Mouse (Mus musculus): Measurements from ENCODE around the gene Olfr411.

The Olfr411 gene

DNA sequence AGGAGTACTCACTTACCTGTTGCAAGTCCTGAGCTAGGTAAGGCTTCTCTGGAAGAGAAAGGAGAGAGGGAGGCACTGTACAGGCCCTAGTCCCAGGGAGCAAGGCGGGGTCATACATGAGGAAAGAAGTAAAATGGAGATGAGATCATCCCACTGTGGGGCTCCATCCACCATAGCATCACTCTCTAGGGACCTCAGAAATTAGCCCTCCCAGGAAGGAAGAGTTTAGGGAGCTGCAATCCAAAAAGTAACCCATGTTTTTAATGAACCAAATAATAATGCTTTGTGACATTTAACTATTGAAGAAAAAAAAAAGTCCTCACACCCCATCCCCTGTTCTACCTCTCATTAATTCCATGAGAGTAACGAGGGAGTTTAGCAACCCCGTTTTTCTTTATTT, at the start of gene Olfr411:
TSS of gene Olfr411 (minus strand) at position 101 of the 400 bp plus-strand sequence.
- DNase-seq (ENCODE audit: low read depth) = no peak

DNA sequence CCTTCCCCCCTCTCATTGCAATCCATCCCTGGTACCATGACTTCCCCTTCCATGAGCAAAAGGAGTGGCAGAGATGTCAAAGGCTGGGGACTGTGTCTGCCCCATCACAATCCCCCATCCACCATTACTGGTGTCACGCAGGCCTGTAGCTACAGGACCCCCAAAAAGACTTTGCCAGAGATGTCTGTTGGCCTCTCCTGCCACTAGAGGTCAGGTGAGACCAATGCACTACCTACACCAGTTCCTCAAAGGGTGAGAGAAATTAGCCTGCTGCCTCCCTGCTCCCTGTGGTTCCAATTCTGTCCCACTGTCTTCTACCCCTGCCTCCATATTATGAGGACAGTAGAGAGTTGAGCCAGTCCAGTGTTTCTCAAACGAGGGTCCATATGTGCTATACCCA, 49.7 kb upstream of the Olfr411 start:
- peak; percentile 10 for DNase-seq (ENCODE audit: low read depth)

- DNase-seq (ENCODE audit: low read depth) = no peak
These were observed 43.1 kb upstream of the Olfr411 start for GRCm38 (mm10) chr11:74395583-74395982.

DNA sequence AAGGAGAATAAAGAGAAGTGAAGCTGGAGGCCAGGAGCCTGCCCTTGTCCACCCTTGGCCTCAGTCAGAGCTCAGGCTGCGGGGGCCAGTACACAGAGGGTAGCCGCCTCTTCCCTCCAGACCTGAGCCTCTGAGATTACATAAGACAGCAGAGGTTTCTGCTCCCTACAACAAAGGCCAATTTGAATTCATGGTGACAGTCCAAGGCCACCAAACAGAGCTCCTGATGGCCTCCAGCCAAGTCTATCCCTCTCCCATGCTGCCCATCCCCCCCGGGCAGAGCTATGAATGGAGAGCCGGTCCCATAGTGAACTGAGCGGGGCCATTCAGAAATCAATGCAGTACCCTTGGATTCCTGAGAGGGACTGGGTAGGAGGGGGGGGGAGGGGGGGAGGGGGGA, 41.0 kb upstream of the Olfr411 start:
- DNase-seq (ENCODE audit: low read depth) = no peak

GRCm38 (mm10) chr11:74392903-74393302, 40.5 kb upstream of the Olfr411 start:
- DNase-seq (ENCODE audit: low read depth) = no peak

GRCm38 (mm10) chr11:74391899-74392298, 39.4 kb upstream of the Olfr411 start:
- no peak for DNase-seq (ENCODE audit: low read depth)

- no peak for DNase-seq (ENCODE audit: low read depth)
These were observed 34.8 kb upstream of the Olfr411 start for GRCm38 (mm10) chr11:74387203-74387602.

DNA sequence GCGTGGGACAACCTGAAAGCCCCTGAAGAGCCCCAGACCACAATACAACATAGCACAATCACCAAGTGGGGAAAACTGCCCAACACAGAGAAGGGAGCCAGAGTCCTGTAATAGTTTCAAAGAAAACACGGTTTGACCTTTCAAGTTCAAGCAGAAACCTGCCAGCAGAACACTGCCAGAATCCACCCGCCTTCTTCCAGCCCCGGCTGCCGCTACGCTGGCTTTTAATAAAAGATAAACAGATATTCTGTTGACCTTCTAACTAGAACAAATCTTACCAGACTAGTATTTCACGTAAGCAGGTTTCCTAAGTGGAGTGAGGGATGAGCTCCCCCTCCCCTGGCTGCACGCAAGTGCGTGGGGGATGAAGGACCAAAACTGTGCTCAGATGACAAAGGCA, 33.2 kb upstream of the Olfr411 start:
- DNase-seq (ENCODE audit: low read depth) = no peak

- no peak for DNase-seq (ENCODE audit: low read depth)
These were observed 26.9 kb upstream of the Olfr411 start for GRCm38 (mm10) chr11:74379166-74379873.

DNA sequence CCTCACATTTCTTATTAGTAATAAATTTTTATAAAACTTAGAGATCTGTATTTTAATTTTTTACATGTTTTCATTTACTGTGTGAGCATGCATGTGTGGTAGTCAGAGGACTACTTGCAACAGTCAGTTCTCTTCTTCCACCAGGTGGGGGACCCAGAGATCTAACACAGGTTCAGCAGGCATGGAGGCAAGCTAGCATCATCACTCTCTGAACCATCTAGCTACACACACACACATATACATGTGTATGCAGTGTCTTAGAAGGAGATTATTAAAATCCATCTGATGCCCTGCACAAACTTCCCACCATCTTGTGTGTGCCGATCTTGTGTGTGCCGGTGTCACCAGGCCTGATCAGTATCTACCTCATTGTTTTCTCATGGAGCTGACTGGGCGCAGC, 24.4 kb upstream of the Olfr411 start:
- DNase-seq (ENCODE audit: low read depth) = peak; percentile 21

DNA sequence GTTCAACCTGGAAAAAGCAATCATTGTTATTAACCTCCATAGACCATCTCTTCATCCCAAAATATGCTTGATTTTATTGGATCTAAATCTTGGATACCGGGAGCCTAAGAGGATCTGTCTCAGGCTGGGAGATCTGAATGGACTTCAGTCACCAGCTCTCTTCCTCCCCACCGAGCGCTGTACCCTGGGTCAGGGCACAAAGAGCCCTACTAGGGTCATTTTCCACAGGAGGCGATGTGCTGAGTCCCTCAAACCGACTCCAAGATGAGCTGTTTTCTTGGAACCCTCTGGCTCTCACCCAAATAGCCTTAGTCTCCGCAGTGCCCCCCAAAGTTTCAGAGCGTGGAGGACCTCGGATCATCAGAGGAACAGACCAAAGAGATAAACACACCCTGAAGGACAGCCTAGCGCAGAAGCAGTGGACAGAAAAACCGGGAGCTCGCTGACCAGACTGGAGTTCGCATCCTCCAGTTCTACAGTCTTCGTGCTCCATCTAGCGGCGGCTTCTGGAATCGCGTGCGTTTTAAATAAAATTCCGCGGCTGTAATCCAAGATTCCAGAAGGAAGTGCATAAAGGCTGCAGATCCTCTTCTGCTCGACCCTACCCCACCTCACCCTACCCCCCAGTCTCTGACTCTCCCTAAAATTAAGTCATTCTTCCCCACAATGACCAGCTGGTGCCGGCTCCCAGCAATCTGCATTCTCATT, 19.1 kb upstream of the Olfr411 start:
- peak; percentile 58 for DNase-seq (ENCODE audit: low read depth)

DNA sequence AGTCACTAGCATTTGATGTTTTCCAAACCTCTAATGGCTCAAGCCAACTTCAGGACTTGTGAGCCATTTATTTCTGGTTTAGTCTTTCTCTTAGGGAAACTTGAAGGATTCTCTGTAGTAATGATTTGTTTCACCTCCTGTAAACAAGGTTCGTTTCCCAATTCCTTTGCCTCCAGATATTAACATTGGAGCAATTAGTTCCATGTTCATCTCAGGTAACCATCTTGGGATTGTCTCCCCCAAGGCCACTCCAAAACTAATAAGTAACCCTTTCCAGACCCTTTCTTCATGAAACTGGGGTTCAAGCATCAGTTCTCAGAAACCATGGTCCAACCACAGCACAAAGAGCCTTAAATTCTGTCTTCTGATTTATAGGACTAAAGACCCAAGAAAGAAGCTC, 9.3 kb upstream of the Olfr411 start, which contains the start of gene Olfr412:
TSS of gene Olfr412 (plus strand) at position 301 of the 400 bp plus-strand sequence.
- DNase-seq (ENCODE audit: low read depth) = no peak

DNA sequence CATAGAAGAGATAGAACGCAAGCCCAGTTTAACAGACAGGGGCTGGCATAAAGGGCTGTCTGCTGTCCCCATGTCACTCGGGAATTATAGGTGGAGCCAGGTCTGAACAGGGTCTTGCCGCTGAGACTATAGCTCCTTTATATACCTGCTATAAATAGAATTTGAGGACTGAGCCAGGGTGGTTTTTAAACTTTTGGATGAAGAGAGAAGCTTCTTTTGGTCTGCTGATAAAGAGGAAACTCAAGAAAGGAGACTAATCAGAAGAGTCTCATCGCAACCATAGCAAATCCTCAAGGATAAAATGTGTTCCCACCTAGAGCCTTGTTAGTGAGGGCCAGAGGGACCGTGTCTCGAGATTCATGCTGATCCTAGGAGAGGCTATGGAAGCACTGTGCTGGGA, 14.5 kb downstream of the Olfr411 start, which contains the start of gene Olfr410:
TSS of gene Olfr410 (minus strand) at position 101 of the 400 bp plus-strand sequence.
- no peak for DNase-seq (ENCODE audit: low read depth)

DNA sequence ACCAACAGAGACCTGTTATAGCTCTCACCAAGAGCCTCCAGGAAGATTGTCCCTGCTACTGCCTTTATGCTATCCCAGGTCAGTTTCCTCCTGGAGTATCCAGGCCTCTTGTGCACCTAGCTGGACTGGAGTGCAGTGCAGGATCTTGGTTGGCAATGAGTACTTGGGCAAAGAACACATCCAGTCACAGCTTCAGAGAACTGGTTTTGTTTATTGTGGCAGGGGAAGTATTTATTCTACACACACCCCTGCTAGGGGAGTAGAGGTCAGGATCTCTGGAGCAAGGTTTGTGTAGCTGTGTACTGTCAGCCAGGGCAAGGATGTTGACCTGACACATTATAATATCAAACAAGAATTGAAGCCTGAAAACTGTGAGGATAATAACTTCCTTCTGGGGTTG, 23.7 kb downstream of the Olfr411 start:
- DNase-seq (ENCODE audit: low read depth) = no peak

- no peak for DNase-seq (ENCODE audit: low read depth)
These were observed 26.4 kb downstream of the Olfr411 start for GRCm38 (mm10) chr11:74326044-74326443.

All from naive thymus-derived CD4-positive, alpha-beta T cell, adult 2 months (primary cell).